Mouse (Mus musculus): ENCODE results near the gene Enpp7. TPM values are rescaled to one million over a fixed set of nuclear protein-coding genes. Genes with fewer than 3 reads are reported as not detected.
A peak's percentile ranks its signal among the peaks of the same experiment; 100 is the strongest.

Gene Enpp7
- polyA plus RNA-seq, 1 experiment from 2014 or later: not detected

DNA sequence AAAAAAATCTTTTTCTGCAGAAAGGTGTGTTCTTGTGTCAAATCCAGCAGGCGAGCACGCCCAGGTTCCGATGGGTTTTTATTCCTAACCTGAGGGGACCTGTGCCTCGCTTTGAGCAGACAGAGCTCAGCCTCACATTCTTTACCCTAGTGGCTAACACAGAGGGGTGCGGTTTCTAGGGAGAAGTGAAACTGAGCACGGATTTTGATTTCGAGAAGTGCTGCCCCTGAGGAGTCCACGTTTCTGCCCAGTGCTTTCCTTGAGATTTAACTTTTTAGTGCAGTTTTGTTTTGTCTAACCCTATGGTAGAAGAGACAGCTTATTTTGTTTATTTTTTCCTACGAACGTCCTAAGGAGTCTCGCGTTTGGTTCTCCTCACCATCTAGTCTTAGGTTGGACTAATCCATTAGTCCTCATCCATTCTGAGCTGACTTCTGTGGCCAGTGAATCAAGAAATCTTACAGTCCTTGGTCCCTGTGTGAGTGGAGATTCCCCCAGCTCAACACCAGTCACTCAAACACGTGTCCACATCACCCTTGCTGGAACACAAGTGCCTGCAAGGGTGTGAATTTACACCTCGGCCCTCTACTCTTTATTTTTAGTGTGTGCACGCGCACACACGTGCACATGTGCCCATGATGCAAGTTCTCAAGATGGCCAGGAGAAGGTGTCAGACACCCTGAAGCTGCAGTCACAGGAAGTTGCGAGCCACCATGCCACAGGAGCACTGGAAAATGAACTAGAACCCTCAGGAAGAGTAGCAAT, 6.8 kb upstream of the Enpp7 start:
- WGBS: 72% methylated on average over 18 of the region's 18 CpGs
- ATAC-seq (ENCODE audit: insufficient read depth, low FRiP score, low TSS enrichment): no peak
- H3K36me3 ChIP-seq (ENCODE audit: control insufficient read depth, insufficient read depth, low read length): no peaks in the 10 kb centered on the region
- H3K9me3 ChIP-seq (ENCODE audit: control insufficient read depth, low read length): no peaks in the 10 kb centered on the region
- no peaks in the 10 kb centered on the region for H3K27me3 ChIP-seq (ENCODE audit: control insufficient read depth, insufficient read depth, low read length)
- no peak overlapping the region for H3K27ac ChIP-seq (ENCODE audit: low read depth, low read length)
- H3K9ac ChIP-seq (ENCODE audit: low read length): no peak overlapping the region
- H3K4me1 ChIP-seq (ENCODE audit: control insufficient read depth, insufficient read depth, low read length): 0 out of 2 replicates have a peak, but pooled peaks cover 4% of the 10 kb centered on the region
- H3K4me2 ChIP-seq (ENCODE audit: low read depth): no peak overlapping the region
- DNase-seq (ENCODE audit: low spot score): no peak
- H3K4me3 ChIP-seq (ENCODE audit: low read depth, low read length): no peak overlapping the region

DNA sequence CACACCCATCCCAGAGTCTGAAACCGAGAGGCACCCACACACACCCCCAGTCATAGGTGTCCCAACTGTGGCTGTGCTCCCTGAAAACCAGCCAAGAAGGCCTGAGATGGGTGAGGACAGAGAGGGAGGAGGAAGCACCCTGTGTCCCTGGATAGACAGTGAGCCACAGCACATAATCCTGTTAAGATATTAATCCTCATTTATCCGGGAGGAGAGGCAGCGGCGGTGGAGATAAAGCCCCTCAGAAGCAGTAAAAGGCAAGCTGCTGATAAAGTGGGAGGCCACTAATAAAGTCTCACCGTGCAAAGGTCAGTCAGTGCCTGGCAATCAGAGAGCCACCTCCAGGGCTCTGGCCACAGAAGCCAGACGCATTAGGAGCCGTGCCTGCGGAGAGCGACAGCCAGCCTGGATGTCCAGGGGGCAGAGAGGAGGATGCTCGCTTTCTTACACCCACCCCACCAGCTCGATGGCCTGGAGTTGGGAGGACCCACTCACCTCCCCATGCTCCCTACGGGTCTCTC, 5.3 kb upstream of the Enpp7 start:
- WGBS: 57% methylated on average over 12 of the region's 12 CpGs
- no peaks in the 10 kb centered on the region for H3K36me3 ChIP-seq (ENCODE audit: control insufficient read depth, insufficient read depth, low read length)
- H3K4me2 ChIP-seq (ENCODE audit: low read depth): no peak overlapping the region
- H3K9ac ChIP-seq (ENCODE audit: low read length): no peak overlapping the region
- no peaks in the 10 kb centered on the region for H3K9me3 ChIP-seq (ENCODE audit: control insufficient read depth, low read length)
- H3K27me3 ChIP-seq (ENCODE audit: control insufficient read depth, insufficient read depth, low read length): no peaks in the 10 kb centered on the region
- DNase-seq (ENCODE audit: low spot score) (no peak), ATAC-seq (ENCODE audit: insufficient read depth, low FRiP score, low TSS enrichment) (no peak)
- no peak overlapping the region for H3K4me3 ChIP-seq (ENCODE audit: low read depth, low read length)
- H3K27ac ChIP-seq (ENCODE audit: low read depth, low read length): no peak overlapping the region
- 0 out of 2 replicates have a peak, but pooled peaks cover 4% of the 10 kb centered on the region for H3K4me1 ChIP-seq (ENCODE audit: control insufficient read depth, insufficient read depth, low read length)

GRCm38 (mm10) chr11:118985571-118985970, 2.4 kb upstream of the Enpp7 start:
- DNase-seq (ENCODE audit: low spot score): no peak
- Histone ChIP-seq H3K4me2 (ENCODE audit: low read depth) (no peak overlapping the region), H3K9me3 (ENCODE audit: control insufficient read depth, low read length) (no peaks in the 10 kb centered on the region), H3K36me3 (ENCODE audit: control insufficient read depth, insufficient read depth, low read length) (no peaks in the 10 kb centered on the region), H3K4me1 (ENCODE audit: control insufficient read depth, insufficient read depth, low read length) (0 out of 2 replicates have a peak, but pooled peaks cover 4% of the 10 kb centered on the region), H3K27ac (ENCODE audit: low read depth, low read length) (no peak overlapping the region), H3K27me3 (ENCODE audit: control insufficient read depth, insufficient read depth, low read length) (no peaks in the 10 kb centered on the region), H3K4me3 (ENCODE audit: low read depth, low read length) (no peak overlapping the region), H3K9ac (ENCODE audit: low read length) (no peak overlapping the region)
- 60% methylated on average over 5 of the region's 5 CpGs for WGBS
- no peak for ATAC-seq (ENCODE audit: insufficient read depth, low FRiP score, low TSS enrichment)

DNA sequence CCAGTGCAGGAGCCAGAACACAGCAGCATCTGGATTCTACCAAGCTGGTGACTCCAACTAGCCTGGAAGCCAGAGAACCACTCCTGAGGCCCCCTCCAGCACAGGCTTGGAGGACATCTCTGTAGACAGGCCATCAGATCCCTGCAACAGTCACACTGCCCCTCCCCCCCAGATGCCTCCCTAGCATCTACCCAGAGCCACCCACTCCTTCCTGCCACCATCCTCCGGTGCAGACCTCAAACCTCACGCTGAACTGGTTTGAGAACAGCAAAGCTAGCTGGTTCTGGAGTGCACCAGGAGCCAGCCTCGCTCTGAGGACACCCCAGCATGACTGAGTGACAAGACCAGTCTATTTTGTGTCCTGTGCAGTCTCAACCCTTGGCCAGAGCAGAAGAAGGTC, 4.8 kb downstream of the Enpp7 start:
- ATAC-seq (ENCODE audit: insufficient read depth, low FRiP score, low TSS enrichment) (no peak), DNase-seq (ENCODE audit: low spot score) (no peak)
- 0 out of 2 replicates have a peak, but pooled peaks cover 2% of the 10 kb centered on the region for H3K4me1 ChIP-seq (ENCODE audit: control insufficient read depth, insufficient read depth, low read length)
- 75% methylated on average over 3 of the region's 3 CpGs for WGBS
- no peaks in the 10 kb centered on the region for H3K9me3 ChIP-seq (ENCODE audit: control insufficient read depth, low read length)
- H3K4me2 ChIP-seq (ENCODE audit: low read depth): no peak overlapping the region
- H3K27me3 ChIP-seq (ENCODE audit: control insufficient read depth, insufficient read depth, low read length): no peaks in the 10 kb centered on the region
- H3K27ac ChIP-seq (ENCODE audit: low read depth, low read length): no peak overlapping the region
- no peaks in the 10 kb centered on the region for H3K36me3 ChIP-seq (ENCODE audit: control insufficient read depth, insufficient read depth, low read length)
- no peak overlapping the region for H3K4me3 ChIP-seq (ENCODE audit: low read depth, low read length)
- no peak overlapping the region for H3K9ac ChIP-seq (ENCODE audit: low read length)

DNA sequence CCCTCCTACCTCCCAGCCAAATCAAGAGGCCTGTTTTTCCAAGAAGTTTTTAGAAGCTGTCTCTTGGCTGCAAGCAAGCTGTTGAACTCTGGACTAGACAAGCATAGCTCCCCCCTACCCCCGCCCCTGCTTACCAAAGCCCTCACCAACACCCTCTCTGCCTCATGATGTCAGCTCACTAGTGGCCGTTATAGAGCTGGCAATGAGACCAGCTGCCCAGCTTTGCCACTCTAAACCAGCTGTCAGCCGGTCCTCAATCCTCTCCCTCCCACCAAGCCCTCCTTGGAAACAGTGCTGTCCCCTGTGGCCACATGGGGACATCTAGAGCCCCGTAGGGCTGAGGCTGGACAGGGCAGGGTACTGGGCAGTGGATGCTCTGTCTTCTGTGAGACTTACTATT, 7.5 kb downstream of the Enpp7 start:
- 37% methylated on average over 4 of the region's 4 CpGs for WGBS
- Histone ChIP-seq H3K4me2 (ENCODE audit: low read depth) (no peak overlapping the region), H3K9ac (ENCODE audit: low read length) (no peak overlapping the region), H3K36me3 (ENCODE audit: control insufficient read depth, insufficient read depth, low read length) (no peaks in the 10 kb centered on the region), H3K27me3 (ENCODE audit: control insufficient read depth, insufficient read depth, low read length) (no peaks in the 10 kb centered on the region), H3K27ac (ENCODE audit: low read depth, low read length) (no peak overlapping the region), H3K4me1 (ENCODE audit: control insufficient read depth, insufficient read depth, low read length) (peaks cover 11% of the 10 kb centered on the region; the same call in 1 of the 2 replicates), H3K9me3 (ENCODE audit: control insufficient read depth, low read length) (no peaks in the 10 kb centered on the region), H3K4me3 (ENCODE audit: low read depth, low read length) (no peak overlapping the region)
- DNase-seq (ENCODE audit: low spot score): no peak
- ATAC-seq (ENCODE audit: insufficient read depth, low FRiP score, low TSS enrichment): no peak

DNA sequence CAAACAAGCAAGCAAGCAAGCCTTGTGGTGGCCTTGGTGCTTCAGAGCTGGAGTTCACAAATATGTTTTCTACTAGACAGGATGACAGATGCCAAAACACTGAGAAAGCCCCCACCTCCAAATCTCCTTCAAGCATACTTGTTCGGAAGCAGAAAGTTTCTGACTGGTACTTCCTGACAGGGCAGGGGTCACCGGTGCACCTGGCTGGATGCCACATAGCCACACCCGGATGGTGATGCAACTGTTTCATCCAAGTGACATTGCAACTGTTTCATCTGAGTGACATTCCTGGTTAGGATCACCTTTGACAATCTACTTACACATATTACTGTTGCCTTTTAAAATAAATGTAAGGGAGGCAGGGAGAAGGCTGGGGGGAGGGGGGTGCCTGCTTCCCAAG, 9.2 kb downstream of the Enpp7 start:
- no peak overlapping the region for H3K4me3 ChIP-seq (ENCODE audit: low read depth, low read length)
- no peak overlapping the region for H3K27ac ChIP-seq (ENCODE audit: low read depth, low read length)
- ATAC-seq (ENCODE audit: insufficient read depth, low FRiP score, low TSS enrichment) (no peak), DNase-seq (ENCODE audit: low spot score) (no peak)
- peaks cover 11% of the 10 kb centered on the region; the same call in 1 of the 2 replicates for H3K4me1 ChIP-seq (ENCODE audit: control insufficient read depth, insufficient read depth, low read length)
- no peaks in the 10 kb centered on the region for H3K36me3 ChIP-seq (ENCODE audit: control insufficient read depth, insufficient read depth, low read length)
- H3K9me3 ChIP-seq (ENCODE audit: control insufficient read depth, low read length): no peaks in the 10 kb centered on the region
- H3K27me3 ChIP-seq (ENCODE audit: control insufficient read depth, insufficient read depth, low read length): 0 out of 2 replicates have a peak, but pooled peaks cover 4% of the 10 kb centered on the region
- WGBS: 88% methylated on average over 3 of the region's 3 CpGs
- no peak overlapping the region for H3K9ac ChIP-seq (ENCODE audit: low read length)
- H3K4me2 ChIP-seq (ENCODE audit: low read depth): no peak overlapping the region

GRCm38 (mm10) chr11:118998540-118999265, 10.7 kb downstream of the Enpp7 start:
- peak; percentile 96 for DNase-seq (ENCODE audit: low spot score)
- 9% methylated on average over 30 of the region's 30 CpGs for WGBS
- H3K27ac ChIP-seq (ENCODE audit: low read depth, low read length): peak overlapping the region; percentile 30; the same call in 1 of the 2 replicates
- H3K9me3 ChIP-seq (ENCODE audit: control insufficient read depth, low read length): no peaks in the 10 kb centered on the region
- peak overlapping the region; percentile 29 for H3K4me2 ChIP-seq (ENCODE audit: low read depth)
- peak; percentile 81 for ATAC-seq (ENCODE audit: insufficient read depth, low FRiP score, low TSS enrichment)
- H3K36me3 ChIP-seq (ENCODE audit: control insufficient read depth, insufficient read depth, low read length): no peaks in the 10 kb centered on the region
- H3K4me1 ChIP-seq (ENCODE audit: control insufficient read depth, insufficient read depth, low read length): peaks cover 11% of the 10 kb centered on the region; the same call in 1 of the 2 replicates
- 0 out of 2 replicates have a peak, but pooled peaks cover 4% of the 10 kb centered on the region for H3K27me3 ChIP-seq (ENCODE audit: control insufficient read depth, insufficient read depth, low read length)
- 0 out of 2 replicates have a peak overlapping the region, but pooled peaks have one; percentile 8 for H3K4me3 ChIP-seq (ENCODE audit: low read depth, low read length)
- H3K9ac ChIP-seq (ENCODE audit: low read length): peak overlapping the region; percentile 5; the same call in 1 of the 2 replicates

GRCm38 (mm10) chr11:118999361-118999804, 11.4 kb downstream of the Enpp7 start:
- 4% methylated on average over 26 of the region's 26 CpGs for WGBS
- peaks cover 11% of the 10 kb centered on the region; the same call in 1 of the 2 replicates for H3K4me1 ChIP-seq (ENCODE audit: control insufficient read depth, insufficient read depth, low read length)
- H3K36me3 ChIP-seq (ENCODE audit: control insufficient read depth, insufficient read depth, low read length): no peaks in the 10 kb centered on the region
- no peak overlapping the region; the same call in 1 of the 2 replicates for H3K27ac ChIP-seq (ENCODE audit: low read depth, low read length)
- H3K4me2 ChIP-seq (ENCODE audit: low read depth): peak overlapping the region; percentile 29
- ATAC-seq (ENCODE audit: insufficient read depth, low FRiP score, low TSS enrichment): peak; percentile 59
- DNase-seq (ENCODE audit: low spot score): peak; percentile 67
- H3K9ac ChIP-seq (ENCODE audit: low read length): no peak overlapping the region
- 0 out of 2 replicates have a peak, but pooled peaks cover 4% of the 10 kb centered on the region for H3K27me3 ChIP-seq (ENCODE audit: control insufficient read depth, insufficient read depth, low read length)
- H3K4me3 ChIP-seq (ENCODE audit: low read depth, low read length): no peak overlapping the region
- H3K9me3 ChIP-seq (ENCODE audit: control insufficient read depth, low read length): no peaks in the 10 kb centered on the region
